In genomic region chr9:42138248-42138858, GRCm38 (mm10) we compare ENCODE assay signal across 19 mouse cellular contexts. TPM values are rescaled to one million over a fixed set of nuclear protein-coding genes. Genes with fewer than 3 reads are reported as not detected.
A peak's percentile ranks its signal among the peaks of the same experiment; 100 is the strongest.
DNase-seq lines count a peak whose midpoint lies in the region; ATAC-seq and TF ChIP-seq lines count a peak whose summit lies in the region.
"Had no signal": no experiment of that assay in that cellular context is flagged by ENCODE, and none has a peak within 500 bp of the region (broad histone marks: within the 10 kb centered on the region; RNA-seq: fewer than 3 reads in every experiment).

No protein-coding gene starts in this region.

- TF ChIP-seq CTCF in spleen, adult 2 months (IDR thresholded peaks at IDR 0.05; ENCODE audit: extremely low read depth, insufficient read depth, insufficient read length, insufficient replicate concordance) = no peak
- TF ChIP-seq CTCF in bone marrow, adult 2 months (IDR thresholded peaks at IDR 0.05; ENCODE audit: control insufficient read depth, insufficient read depth, low read length) = no peak

- H3K4me3 ChIP-seq in spleen, adult 2 months (ENCODE audit: extremely low read depth, insufficient read depth, insufficient read length) = no peak overlapping the region
- H3K4me3 ChIP-seq in bone marrow, adult 2 months (replicated peaks; ENCODE audit: control insufficient read depth, low read depth, low read length) = no peak overlapping the region
- no peak overlapping the region for H3K4me3 ChIP-seq in heart, embryonic 11.5 days (ENCODE audit: low read depth, low read length)
- H3K4me3 ChIP-seq: forebrain, embryonic 12.5 days; hindbrain, embryonic 10.5 days; intestine, embryonic 15.5 days; kidney, embryonic 15.5 days; neural tube, embryonic 12.5 days had no signal

- peak overlapping the region; percentile 90 for H3K27ac ChIP-seq in spleen, adult 2 months (ENCODE audit: insufficient read depth, low read length)
- peak overlapping the region; percentile 65; the same call in 1 of the 2 replicates for H3K27ac ChIP-seq in bone marrow, adult 2 months (ENCODE audit: control insufficient read depth, insufficient read depth, low read depth, low read length, poor library complexity)
- H3K27ac ChIP-seq in heart, embryonic 11.5 days (ENCODE audit: low read depth, low read length) = no peak overlapping the region
- H3K27ac ChIP-seq: forebrain, embryonic 12.5 days; hindbrain, embryonic 10.5 days; intestine, embryonic 15.5 days; kidney, embryonic 15.5 days; liver, embryonic 14.5 days; neural tube, embryonic 12.5 days had no signal

- no peaks in the 10 kb centered on the region for H3K36me3 ChIP-seq in spleen, adult 2 months (ENCODE audit: control insufficient read depth, insufficient read depth, low read length)
- no peaks in the 10 kb centered on the region for H3K36me3 ChIP-seq in heart, embryonic 11.5 days (ENCODE audit: control insufficient read depth, insufficient read depth, low read length)
- H3K36me3 ChIP-seq: forebrain, embryonic 12.5 days; hindbrain, embryonic 10.5 days; intestine, embryonic 15.5 days; kidney, embryonic 15.5 days; neural tube, embryonic 12.5 days had no signal

- H3K4me1 ChIP-seq in spleen, adult 2 months (ENCODE audit: control insufficient read depth, insufficient read depth, insufficient read length) = peaks cover 10% of the 10 kb centered on the region; the same call in 1 of the 2 replicates
- peaks cover 9% of the 10 kb centered on the region for H3K4me1 ChIP-seq in bone marrow, adult 2 months (ENCODE audit: control insufficient read depth, insufficient read depth, low read length)
- H3K4me1 ChIP-seq in heart, embryonic 11.5 days (ENCODE audit: control insufficient read depth, insufficient read depth, low read length) = no peaks in the 10 kb centered on the region
- H3K4me1 ChIP-seq: forebrain, embryonic 12.5 days; hindbrain, embryonic 10.5 days; kidney, embryonic 15.5 days; neural tube, embryonic 12.5 days had no signal

- no peaks in the 10 kb centered on the region for H3K27me3 ChIP-seq in spleen, adult 2 months (ENCODE audit: control insufficient read depth, insufficient read depth, low read length)
- no peaks in the 10 kb centered on the region for H3K27me3 ChIP-seq in heart, embryonic 11.5 days (ENCODE audit: control insufficient read depth, insufficient read depth, low read length)
- H3K27me3 ChIP-seq: intestine, embryonic 15.5 days; kidney, embryonic 15.5 days; neural tube, embryonic 12.5 days had no signal

- peak; percentile 45 for ATAC-seq in megakaryocyte, adult 5-6 weeks (ENCODE audit: poor library complexity, severe bottlenecking)
- no peak for ATAC-seq in heart, embryonic 11.5 days (replicated peaks; ENCODE audit: insufficient number of reproducible peaks, low FRiP score, low TSS enrichment)

- DNase-seq in spleen, adult 2 months (ENCODE audit: low read depth in 1 of 2, low spot score in 2 of 2) = peak in 1 of 2 experiments; percentile 22
- DNase-seq in spleen, postnatal 4 days (ENCODE audit: low spot score in 2 of 2) = no peak
- peak; percentile 72 for DNase-seq in telencephalon, adult 2 months (ENCODE audit: low read depth, low spot score)
- no peak for DNase-seq in c-Kit-positive CD71-positive TER-119-positive erythroid progenitor cells, embryonic 14.5 days (ENCODE audit: low spot score)
- DNase-seq: adrenal gland, postnatal 36 days; cerebellum, postnatal 14 days; layer of hippocampus, postnatal 36 days; left cerebral cortex, postnatal 4 days; lung, postnatal 10 days; right cerebral cortex, postnatal 14 days had no signal

- H3K4me2 ChIP-seq in heart, embryonic 11.5 days = no peak overlapping the region
- H3K4me2 ChIP-seq: forebrain, embryonic 12.5 days; kidney, embryonic 15.5 days; neural tube, embryonic 12.5 days had no signal

- H3K9me3 ChIP-seq in heart, embryonic 11.5 days (replicated peaks; ENCODE audit: control insufficient read depth, low read length) = no peaks in the 10 kb centered on the region
- H3K9me3 ChIP-seq: forebrain, embryonic 12.5 days; hindbrain, embryonic 10.5 days; intestine, embryonic 15.5 days; kidney, embryonic 15.5 days; neural tube, embryonic 12.5 days had no signal

- no peak for TF ChIP-seq POLR2A in spleen, adult 2 months (IDR thresholded peaks at IDR 0.05; ENCODE audit: low read depth, low read length)
- TF ChIP-seq POLR2A in bone marrow, adult 2 months (IDR thresholded peaks at IDR 0.05; ENCODE audit: borderline replicate concordance, control insufficient read depth, low read depth, low read length) = no peak

- no peak overlapping the region for H3K9ac ChIP-seq in heart, embryonic 11.5 days (ENCODE audit: low read depth, low read length)
- H3K9ac ChIP-seq: forebrain, embryonic 12.5 days; intestine, embryonic 15.5 days; kidney, embryonic 15.5 days; liver, embryonic 14.5 days; neural tube, embryonic 12.5 days had no signal

- 34% methylated on average over 4 of the region's 4 CpGs for WGBS in spleen, adult 2 months
- 23% methylated on average over 4 of the region's 4 CpGs for WGBS in bone marrow, adult 2 months
- WGBS in heart, embryonic 11.5 days (ENCODE audit: insufficient replicate concordance) = 69% methylated on average over 4 of the region's 4 CpGs

RNA-seq across cellular contexts. Expression of gene Sorl1, which starts 14.3 kb away (rescaled TPM):
- polyA plus RNA-seq in spleen, adult 2 months (2012; rRNA removed) = 69.7 and 93.6 TPM in 2 replicates
- 10.2 and 32.7 TPM in 2 replicates for polyA plus RNA-seq in bone marrow, adult 2 months (2011; ENCODE audit: insufficient read depth, insufficient read length, low replicate concordance, missing spikeins)
- total RNA-seq in megakaryocyte, adult 5-6 weeks (2015) = 108 and 111 TPM in 2 replicates
- 123 and 172 TPM in 2 replicates for total RNA-seq in megakaryocyte, adult 5-6 weeks (2017)
- polyA plus RNA-seq in heart, embryonic 11.5 days (2014; fragmentation: Nextera tagmentation; extraction: Ambion mirVana) = 7.6 and 8.8 TPM in 2 replicates
